Mouse (Mus musculus) embryonic facial prominence, embryonic 11.5 days (tissue): ENCODE measurements around the gene Kcnj6. TPM values are rescaled to one million over a fixed set of nuclear protein-coding genes. Genes with fewer than 3 reads are reported as not detected.

ENCODE experiments used
- ATAC-seq: fragments of 200-750 bp; cut with Nextera tagmentation; replicated peaks from 2 replicates; pipeline ENCODE4 v1.8.0; 2017; ENCODE audit warnings: low read depth; ENCODE audit not compliant: insufficient number of reproducible peaks, low FRiP score, low TSS enrichment
- DNase-seq: peaks from one replicate; pipeline ENCODE4 v3.0.0-alpha.2; 2015; ENCODE audit warnings: low spot score
- H3K27ac ChIP-seq: fragments of 300-500 bp; sonication (generic); replicated peaks from 2 replicates; pipeline ENCODE4 v1.5.1; 2014; ENCODE audit warnings: mild to moderate bottlenecking, low read depth, low read length, control low read depth
- H3K27me3 ChIP-seq: fragments of 300-500 bp; sonication (generic); 2 replicates; pipeline ENCODE4 v1.6.1; 2014; ENCODE audit warnings: mild to moderate bottlenecking, low read length, moderate library complexity, mixed read lengths; ENCODE audit not compliant: control insufficient read depth, insufficient read depth
- H3K36me3 ChIP-seq: fragments of 300-500 bp; sonication (generic); replicated peaks from 2 replicates; pipeline ENCODE4 v1.6.1; 2014; ENCODE audit warnings: low read depth, mild to moderate bottlenecking, low read length, moderate library complexity, mixed read lengths; ENCODE audit not compliant: control insufficient read depth, insufficient read depth
- H3K4me1 ChIP-seq: fragments of 300-500 bp; sonication (generic); 2 replicates; pipeline ENCODE4 v1.6.1; 2014; ENCODE audit warnings: low read length, mixed read lengths; ENCODE audit not compliant: control insufficient read depth, insufficient read depth
- H3K4me2 ChIP-seq: fragments of 300-500 bp; sonication (generic); 2 replicates; pipeline ENCODE4 v1.6.1; 2014; ENCODE audit warnings: low read depth, mild to moderate bottlenecking, control low read depth, low read length, moderate library complexity
- H3K4me3 ChIP-seq: fragments of 300-500 bp; sonication (generic); 2 replicates; pipeline ENCODE4 v1.5.1; 2014; ENCODE audit warnings: low read depth, low read length, control low read depth
- H3K9ac ChIP-seq: fragments of 300-500 bp; sonication (generic); replicated peaks from 2 replicates; pipeline ENCODE4 v1.6.1; 2014; ENCODE audit warnings: mild to moderate bottlenecking, control low read depth, low read length
- H3K9me3 ChIP-seq: fragments of 300-500 bp; sonication (generic); replicated peaks from 2 replicates; pipeline ENCODE4 v1.6.1; 2016; ENCODE audit warnings: mild to moderate bottlenecking, low read length, inconsistent platforms, mixed read lengths; ENCODE audit not compliant: control insufficient read depth
- WGBS: fragments of 180-500 bp; shearing (Covaris S2); extraction: QIAGEN DNeasy Blood & Tissue Kit; methylation state at CpG from one replicate; pipeline ENCODE4 v1.1.7; 2014; 5-methylcytosine and 5-hydroxymethylcytosine counted together
- polyA plus RNA-seq: library from polyadenylated mRNA; unstranded; fragments of >200 nt; fragmentation: Nextera tagmentation; extraction: Ambion mirVana; gene quantifications from 2 replicates; pipeline ENCODE4 v1.2.1, GENCODE M21; 2014

Gene Kcnj6
- polyA plus RNA-seq, 1 experiment from 2014 or later, result not detected

DNA sequence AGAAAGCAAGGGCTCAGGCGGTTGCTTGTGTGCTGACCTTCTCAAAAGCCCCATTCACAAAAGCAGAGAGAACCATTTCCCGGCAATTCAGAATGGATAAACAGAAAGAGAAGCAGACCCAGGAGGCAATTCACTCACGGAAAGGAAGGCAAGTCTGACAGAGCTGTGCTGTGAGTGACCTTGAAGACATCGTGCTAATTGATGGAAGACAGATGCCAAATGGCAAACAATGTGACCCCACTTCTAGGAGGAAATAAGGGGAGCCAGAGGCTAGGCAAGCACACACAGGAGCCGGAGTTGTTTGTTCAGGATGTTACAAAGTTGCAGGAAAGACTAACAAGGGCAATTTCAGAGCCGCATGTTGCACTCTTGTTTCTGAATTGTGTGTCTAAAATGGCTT, 158.1 kb downstream of the Kcnj6 start:
- no peaks in the 10 kb centered on the region for H3K36me3 ChIP-seq
- no peaks in the 10 kb centered on the region for H3K27me3 ChIP-seq
- no peak overlapping the region for H3K27ac ChIP-seq
- 22% methylated on average over 6 of the region's 6 CpGs for WGBS
- H3K9me3 ChIP-seq, result no peaks in the 10 kb centered on the region
- H3K4me2 ChIP-seq, result no peak overlapping the region
- no peaks in the 10 kb centered on the region for H3K4me1 ChIP-seq
- DNase-seq, result peak; percentile 33
- H3K9ac ChIP-seq, result no peak overlapping the region
- no peak overlapping the region for H3K4me3 ChIP-seq
- no peak for ATAC-seq

DNA sequence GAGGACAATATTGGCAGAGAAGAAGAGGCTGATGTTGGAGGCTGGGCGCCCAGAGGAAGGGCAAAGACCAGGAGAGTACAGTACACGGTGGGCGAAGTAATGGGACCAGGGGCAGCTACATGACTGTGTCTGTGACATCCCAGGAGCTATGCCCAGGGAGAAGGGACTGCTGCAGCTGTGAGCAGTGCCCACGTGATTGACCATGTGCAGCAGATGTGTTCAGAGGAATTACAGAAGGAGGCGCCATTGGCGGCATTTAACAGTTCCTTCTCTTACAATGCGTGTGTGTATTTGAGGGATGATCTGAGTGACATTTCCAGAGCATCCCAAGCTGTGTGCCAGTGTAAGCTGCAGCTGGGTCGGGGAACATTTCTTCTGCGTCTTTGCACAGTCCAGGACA, 159.6 kb downstream of the Kcnj6 start:
- H3K4me3 ChIP-seq, result no peak overlapping the region
- H3K27ac ChIP-seq, result no peak overlapping the region
- H3K27me3 ChIP-seq, result no peaks in the 10 kb centered on the region
- DNase-seq (no peak), ATAC-seq (no peak)
- H3K9me3 ChIP-seq, result no peaks in the 10 kb centered on the region
- no peak overlapping the region for H3K9ac ChIP-seq
- H3K36me3 ChIP-seq, result no peaks in the 10 kb centered on the region
- no peak overlapping the region for H3K4me2 ChIP-seq
- H3K4me1 ChIP-seq, result no peaks in the 10 kb centered on the region
- WGBS, result 78% methylated on average over 9 of the region's 9 CpGs

DNA sequence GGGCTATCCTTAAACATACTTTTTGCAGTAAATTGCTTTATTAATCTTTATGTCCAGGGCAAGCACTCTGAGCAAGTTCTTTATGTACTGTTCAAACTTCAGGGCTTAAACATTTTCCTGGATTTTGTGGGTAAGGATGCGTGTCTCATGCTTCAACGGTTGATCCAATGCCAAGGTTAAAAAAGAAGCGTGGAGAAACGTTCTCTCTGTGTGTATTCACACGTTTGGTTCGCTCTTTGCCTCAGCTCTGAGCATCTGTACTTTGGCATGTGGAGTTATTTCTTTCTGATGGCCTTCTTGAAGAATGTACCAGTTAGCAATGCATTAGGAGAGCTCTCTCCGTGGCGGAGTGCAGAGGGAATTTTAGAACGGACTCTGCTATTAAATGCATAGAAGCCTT, 163.0 kb downstream of the Kcnj6 start:
- Histone ChIP-seq H3K27me3 (no peaks in the 10 kb centered on the region), H3K9me3 (no peaks in the 10 kb centered on the region), H3K4me2 (no peak overlapping the region), H3K27ac (no peak overlapping the region), H3K9ac (no peak overlapping the region), H3K4me3 (no peak overlapping the region), H3K4me1 (no peaks in the 10 kb centered on the region), H3K36me3 (no peaks in the 10 kb centered on the region)
- ATAC-seq, result no peak
- 92% methylated on average over 9 of the region's 9 CpGs for WGBS
- no peak for DNase-seq

DNA sequence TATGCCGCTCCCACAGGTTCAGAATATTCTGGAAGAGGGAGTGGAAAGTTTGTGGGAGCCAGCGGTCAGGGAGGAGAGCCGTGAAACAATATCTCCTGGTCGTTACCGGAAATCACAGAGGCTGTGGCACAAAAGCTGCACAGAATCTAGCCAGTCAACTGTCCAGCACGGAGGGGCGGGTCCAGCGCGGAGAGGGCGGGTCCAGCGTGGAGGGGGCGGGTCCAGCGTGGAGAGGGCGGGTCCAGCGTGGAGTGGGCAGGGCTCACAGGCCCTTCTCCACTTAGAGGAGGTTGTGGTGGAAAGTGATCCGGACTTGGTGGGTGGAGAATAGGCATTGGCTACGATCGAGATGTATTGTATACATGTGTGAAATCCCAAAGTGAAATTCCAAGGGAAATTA, 169.3 kb downstream of the Kcnj6 start:
- DNase-seq (no peak), ATAC-seq (no peak)
- H3K4me3 ChIP-seq, result no peak overlapping the region
- no peaks in the 10 kb centered on the region for H3K27me3 ChIP-seq
- no peak overlapping the region for H3K27ac ChIP-seq
- no peak overlapping the region for H3K4me2 ChIP-seq
- no peaks in the 10 kb centered on the region for H3K36me3 ChIP-seq
- no peaks in the 10 kb centered on the region for H3K4me1 ChIP-seq
- H3K9ac ChIP-seq, result no peak overlapping the region
- no peaks in the 10 kb centered on the region for H3K9me3 ChIP-seq
- WGBS, result 88% methylated on average over 18 of the region's 18 CpGs

DNA sequence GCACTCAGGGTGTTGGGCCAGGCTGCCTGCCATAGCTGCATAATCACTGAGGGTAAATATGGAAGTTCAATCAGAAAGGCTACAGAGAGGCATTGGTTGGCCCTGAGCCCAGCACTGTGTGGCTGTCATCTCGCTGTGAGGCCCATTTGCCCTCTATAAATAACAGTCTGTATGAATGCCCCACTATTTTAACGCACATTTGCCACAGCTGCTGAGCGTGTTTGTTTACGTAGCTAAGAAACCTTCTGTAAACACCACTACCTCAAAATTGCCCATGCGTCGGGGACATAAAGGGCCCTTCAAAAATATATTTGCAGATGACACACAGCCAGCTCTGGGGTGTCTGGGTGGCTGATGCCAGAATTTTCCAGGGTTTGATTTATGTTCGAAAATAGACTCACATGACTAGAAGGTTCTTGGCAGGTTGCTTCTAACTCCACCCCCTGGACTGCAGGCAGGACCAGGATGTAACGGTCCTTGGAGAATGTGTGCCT, 170.4 kb downstream of the Kcnj6 start:
- no peak overlapping the region for H3K4me2 ChIP-seq
- no peak overlapping the region for H3K4me3 ChIP-seq
- DNase-seq (no peak), ATAC-seq (no peak)
- WGBS, result 79% methylated on average over 8 of the region's 8 CpGs
- no peaks in the 10 kb centered on the region for H3K27me3 ChIP-seq
- H3K9ac ChIP-seq, result no peak overlapping the region
- H3K4me1 ChIP-seq, result no peaks in the 10 kb centered on the region
- H3K36me3 ChIP-seq, result no peaks in the 10 kb centered on the region
- no peak overlapping the region for H3K27ac ChIP-seq
- no peaks in the 10 kb centered on the region for H3K9me3 ChIP-seq

DNA sequence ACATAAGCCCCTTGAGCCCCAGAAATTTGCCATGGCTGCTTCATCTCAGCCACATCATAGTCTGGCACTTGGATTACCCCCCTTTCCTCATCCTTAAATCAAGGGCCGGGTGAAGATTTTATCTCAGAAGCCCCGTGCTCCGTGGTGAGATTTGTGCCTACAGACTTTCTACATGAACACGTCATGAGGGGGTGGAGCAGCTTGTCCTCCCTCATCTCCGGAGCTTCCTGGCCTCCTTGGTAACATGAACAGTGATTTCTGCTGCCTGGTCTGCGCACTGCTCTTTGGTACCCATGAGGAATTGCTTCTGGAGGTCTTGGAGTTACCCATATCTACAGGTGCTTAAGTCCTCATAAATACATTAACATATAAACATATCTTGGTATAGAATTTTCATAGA, 172.2 kb downstream of the Kcnj6 start:
- Histone ChIP-seq H3K4me3 (no peak overlapping the region), H3K27me3 (no peaks in the 10 kb centered on the region), H3K27ac (no peak overlapping the region), H3K36me3 (no peaks in the 10 kb centered on the region), H3K4me1 (no peaks in the 10 kb centered on the region), H3K9ac (no peak overlapping the region), H3K4me2 (no peak overlapping the region), H3K9me3 (no peaks in the 10 kb centered on the region)
- ATAC-seq (no peak), DNase-seq (no peak)
- 84% methylated on average over 6 of the region's 6 CpGs for WGBS

DNA sequence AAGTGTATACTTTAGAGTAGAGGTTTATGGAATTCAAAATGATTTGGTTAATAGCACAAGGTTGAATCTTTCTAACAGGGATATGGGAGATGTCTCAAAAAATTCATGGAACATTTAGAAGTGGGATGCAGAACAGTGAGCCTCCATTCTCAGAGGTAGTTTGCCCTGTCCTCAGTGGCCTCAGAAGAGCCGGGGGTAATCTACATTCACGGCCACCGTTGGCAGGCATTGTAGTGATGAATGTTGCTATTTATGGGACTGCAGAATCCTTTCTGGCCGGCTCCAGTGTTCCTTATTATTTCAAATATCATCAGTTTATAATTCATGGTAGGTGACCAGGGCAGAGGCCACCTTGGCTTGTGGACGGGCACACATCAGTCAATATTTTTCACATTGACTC, 174.9 kb downstream of the Kcnj6 start:
- no peak overlapping the region for H3K4me2 ChIP-seq
- no peaks in the 10 kb centered on the region for H3K27me3 ChIP-seq
- DNase-seq (no peak), ATAC-seq (no peak)
- no peak overlapping the region for H3K27ac ChIP-seq
- H3K4me1 ChIP-seq, result no peaks in the 10 kb centered on the region
- no peaks in the 10 kb centered on the region for H3K36me3 ChIP-seq
- WGBS, result 76% methylated on average over 5 of the region's 5 CpGs
- no peak overlapping the region for H3K4me3 ChIP-seq
- H3K9me3 ChIP-seq, result no peaks in the 10 kb centered on the region
- H3K9ac ChIP-seq, result no peak overlapping the region

DNA sequence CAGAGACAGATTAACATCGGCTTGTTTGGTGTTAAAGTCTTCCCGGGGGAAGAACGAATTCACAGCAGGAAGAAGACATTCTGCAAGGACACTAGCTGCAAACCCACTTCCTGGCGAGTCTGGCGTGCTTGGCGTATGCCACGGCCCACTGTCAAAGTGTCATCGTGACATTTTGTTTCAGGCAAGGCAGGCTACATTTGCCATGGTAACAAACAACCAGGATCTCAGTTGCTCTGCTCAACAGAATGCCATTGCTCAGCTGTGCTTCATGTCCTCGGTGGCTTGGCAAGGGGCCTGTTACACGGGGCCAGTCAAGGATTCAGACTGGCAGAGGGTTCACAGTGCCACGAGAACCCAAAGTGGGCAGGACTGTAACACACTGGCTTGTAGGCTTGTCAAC, 175.9 kb downstream of the Kcnj6 start:
- ATAC-seq (no peak), DNase-seq (no peak)
- no peaks in the 10 kb centered on the region for H3K27me3 ChIP-seq
- WGBS, result 87% methylated on average over 11 of the region's 11 CpGs
- H3K4me2 ChIP-seq, result no peak overlapping the region
- H3K4me3 ChIP-seq, result no peak overlapping the region
- no peaks in the 10 kb centered on the region for H3K36me3 ChIP-seq
- H3K4me1 ChIP-seq, result no peaks in the 10 kb centered on the region
- H3K9me3 ChIP-seq, result no peaks in the 10 kb centered on the region
- no peak overlapping the region for H3K27ac ChIP-seq
- H3K9ac ChIP-seq, result no peak overlapping the region
